Mouse (Mus musculus): ENCODE measurements around the gene N4bp2.

- TF ChIP-seq CTCF (IDR thresholded peaks at IDR 0.05; ENCODE audit: low read depth, low read length) (no peak), POLR2AphosphoS5 (IDR thresholded peaks at IDR 0.05; ENCODE audit: insufficient replicate concordance, low read depth, low read length) (no peak), TAL1 (conservative IDR thresholded peaks at IDR 0.05; ENCODE audit: low read depth, low read length) (no peak)
These were observed 111.9 kb downstream of the N4bp2 start for GRCm38 (mm10) chr5:65875269-65875668.
